Mouse (Mus musculus): ENCODE results near the gene Lyzl6.

- TF ChIP-seq GATA1 (IDR thresholded peaks at IDR 0.05; ENCODE audit: borderline replicate concordance, low read length) (no peak), FLI1 (IDR thresholded peaks at IDR 0.05; ENCODE audit: low read length) (no peak)
These were observed 11.3 kb upstream of the Lyzl6 start for GRCm38 (mm10) chr11:103649983-103650493.

All from megakaryocyte, embryonic 14.5 days (primary cell).